In genomic region chr12:52005877-52006632, GRCm38 (mm10) we compare ENCODE assay signal across 8 mouse cellular contexts. TPM values are rescaled to one million over a fixed set of nuclear protein-coding genes. Genes with fewer than 3 reads are reported as not detected.
DNase-seq lines count a peak whose midpoint lies in the region; ATAC-seq lines count a peak whose summit lies in the region.

TSS of gene Dtd2 (minus strand) at chr12:52006501.

- DNase-seq in ZHBTc4 (ENCODE audit: low read depth, low spot score), result peak; percentile 94
- DNase-seq in gastrocnemius, adult 8-10 months (ENCODE audit: low spot score in 2 of 2), result peak; percentile 84 to 88
- peak; percentile 94 for DNase-seq in induced T-regulatory cell, adult 2 months (ENCODE audit: low read depth)
- DNase-seq in left cerebral cortex, adult 9 months (ENCODE audit: low spot score in 2 of 2), result peak; percentile 79 to 90
- DNase-seq in right cerebral cortex, postnatal 14 days, result peak; percentile 97
- peak; percentile 87 to 90 for DNase-seq in urinary bladder, postnatal 36 days (ENCODE audit: low spot score in 2 of 2)

- ATAC-seq in common myeloid progenitor, adult 5-6 weeks (replicated peaks; ENCODE audit: low read depth, poor library complexity, severe bottlenecking), result peak; percentile 90
- peak; percentile 89 for ATAC-seq in megakaryocyte progenitor cell, adult 5-6 weeks (replicated peaks; ENCODE audit: poor library complexity)

RNA-seq across cellular contexts. Expression of gene Dtd2, which starts in this region (rescaled TPM):
- 15.8 and 18.4 TPM in 2 replicates for total RNA-seq in common myeloid progenitor, adult 5-6 weeks (2017)
- 1 to 10 TPM; 3.7 to 6.1 (median 4.5) TPM for total RNA-seq in gastrocnemius, adult 8-10 months (2022)
- 15.8 and 18.6 TPM in 2 replicates for total RNA-seq in megakaryocyte progenitor cell, adult 5-6 weeks (2015)
- total RNA-seq in megakaryocyte progenitor cell, adult 5-6 weeks (2017), result 15.8 and 16.2 TPM in 2 replicates

Comparison
In these comparisons a context has a peak if more than half of its experiments do, and no peak if none do; other contexts are left out.
1. Peak in every context shown above with its lines: DNase-seq and ATAC-seq.